Mouse (Mus musculus) limb, embryonic 14.5 days (tissue): ENCODE data around the gene Susd2. TPM values are rescaled to one million over a fixed set of nuclear protein-coding genes. Genes with fewer than 3 reads are reported as not detected.

Source experiments
- ATAC-seq: fragments of 200-750 bp; cut with Nextera tagmentation; 2 replicates; pipeline ENCODE4 v1.8.0; 2017; ENCODE audit warnings: low read depth, moderate number of reproducible peaks, moderate TSS enrichment; ENCODE audit not compliant: low FRiP score
- DNase-seq: peaks from one replicate; pipeline ENCODE4 v3.0.0-alpha.2; 2015; ENCODE audit warnings: low spot score
- H3K27ac ChIP-seq: fragments of 300-500 bp; sonication (generic); replicated peaks from 2 replicates; pipeline ENCODE4 v1.5.1; 2014; ENCODE audit warnings: low read depth, mild to moderate bottlenecking, low read length, moderate library complexity, mixed read lengths
- H3K27me3 ChIP-seq: fragments of 300-500 bp; sonication (generic); 2 replicates; pipeline ENCODE4 v1.6.1; 2014; ENCODE audit warnings: low read length, mixed read lengths; ENCODE audit not compliant: control insufficient read depth, insufficient read depth
- H3K36me3 ChIP-seq: fragments of 300-500 bp; sonication (generic); 2 replicates; pipeline ENCODE4 v1.6.1; 2014; ENCODE audit warnings: mild to moderate bottlenecking, low read length, moderate library complexity, mixed read lengths; ENCODE audit not compliant: control insufficient read depth, insufficient read depth
- H3K4me1 ChIP-seq: fragments of 300-500 bp; sonication (generic); 2 replicates; pipeline ENCODE4 v1.6.1; 2014; ENCODE audit warnings: antibody characterized with exemption, low read length, mixed read lengths; ENCODE audit not compliant: control insufficient read depth, insufficient read depth
- H3K4me2 ChIP-seq: fragments of 300-500 bp; sonication (generic); replicated peaks from 2 replicates; pipeline ENCODE4 v1.6.1; 2014; ENCODE audit warnings: low read depth, mild to moderate bottlenecking, low read length, moderate library complexity; ENCODE audit not compliant: severe bottlenecking
- H3K4me3 ChIP-seq: fragments of 300-500 bp; sonication (generic); replicated peaks from 2 replicates; pipeline ENCODE4 v1.5.1; 2014; ENCODE audit warnings: low read length
- H3K9ac ChIP-seq: fragments of 300-500 bp; sonication (generic); 2 replicates; pipeline ENCODE4 v1.6.1; 2014; ENCODE audit warnings: mild to moderate bottlenecking, low read depth, low read length, moderate library complexity; ENCODE audit not compliant: severe bottlenecking
- H3K9me3 ChIP-seq: fragments of 300-500 bp; sonication (generic); 2 replicates; pipeline ENCODE4 v1.6.1; 2016; ENCODE audit warnings: low read length; ENCODE audit not compliant: control insufficient read depth
- POLR2A ChIP-seq: fragments of 200-500 bp; IDR thresholded peaks from 2 replicates; pipeline ENCODE4 v1.8.0; 2012; ENCODE audit warnings: inconsistent platforms, mild to moderate bottlenecking, moderate library complexity, borderline replicate concordance; ENCODE audit not compliant: insufficient read depth, insufficient read length; ENCODE audit errors: extremely low read depth
- WGBS: fragments of 180-500 bp; shearing (Covaris S2); extraction: QIAGEN DNeasy Blood & Tissue Kit; methylation state at CpG from one replicate; pipeline ENCODE4 v1.1.7; 2014; 5-methylcytosine and 5-hydroxymethylcytosine counted together
- polyA plus RNA-seq, 2 experiments: library from polyadenylated mRNA; depleted of rRNA in 1 of 2; stranded (reverse) in 1 of 2; unstranded in 1 of 2; fragments of >200 nt; fragmentation: Nextera tagmentation in 1 of 2; extraction: Ambion mirVana in 1 of 2; gene quantifications; 2 replicates each; pipeline versions ENCODE4 v1.2.1 to v1.2.3; 2012 to 2014

Gene Susd2
- polyA plus RNA-seq, 2 experiments: 5.3 to 6.3 TPM

DNA sequence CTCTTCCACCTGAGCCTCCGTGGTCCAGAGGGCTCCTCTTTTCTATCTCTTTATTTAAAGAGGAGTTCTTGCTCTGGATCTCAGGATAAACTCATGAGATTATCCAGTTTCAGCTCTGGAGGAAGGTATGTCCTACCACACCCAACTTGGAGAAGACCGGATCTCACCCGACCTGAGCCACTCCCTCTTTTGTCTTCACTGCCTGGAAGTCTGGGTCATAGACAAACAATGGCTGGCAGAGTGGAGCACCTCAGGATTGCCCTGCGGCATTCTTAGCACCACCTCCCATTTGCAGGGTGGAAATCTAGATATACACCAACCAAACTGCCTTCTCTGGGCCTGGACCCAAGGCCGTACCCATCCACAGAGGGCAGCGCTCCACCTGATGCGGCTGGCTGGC is 5.2 kb upstream of the Susd2 start:
- no peak for TF ChIP-seq POLR2A
- Histone ChIP-seq H3K4me2 (no peak overlapping the region), H3K9me3 (no peaks in the 10 kb centered on the region), H3K4me1 (no peaks in the 10 kb centered on the region), H3K36me3 (peaks cover 67% of the 10 kb centered on the region), H3K27ac (no peak overlapping the region), H3K4me3 (no peak overlapping the region), H3K27me3 (no peaks in the 10 kb centered on the region), H3K9ac (no peak overlapping the region)
- 93% methylated on average over 7 of the region's 7 CpGs for WGBS
- no peak for ATAC-seq
- no peak for DNase-seq

DNA sequence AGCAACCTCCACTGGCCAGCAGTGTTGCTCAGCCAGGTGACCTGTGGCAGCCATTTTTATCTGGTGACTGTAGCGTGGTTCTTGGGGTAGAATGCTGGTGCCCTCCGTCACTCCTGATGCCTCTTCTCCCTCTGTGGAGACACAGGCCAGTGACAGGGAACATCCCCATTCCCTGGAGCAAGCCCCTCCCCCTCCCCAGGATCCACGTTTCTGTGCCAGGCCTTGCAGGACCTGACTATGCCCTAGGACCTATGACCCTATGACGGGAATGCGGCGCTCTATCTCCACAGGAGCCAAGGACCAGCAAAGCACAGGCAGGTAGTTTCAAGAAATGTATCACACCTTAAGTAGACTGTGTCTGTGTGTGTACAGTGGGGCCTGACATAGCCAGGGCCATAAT is 4.3 kb upstream of the Susd2 start:
- peaks cover 59% of the 10 kb centered on the region for H3K36me3 ChIP-seq
- ATAC-seq (no peak), DNase-seq (no peak)
- 93% methylated on average over 6 of the region's 6 CpGs for WGBS
- TF ChIP-seq POLR2A: no peak
- no peaks in the 10 kb centered on the region for H3K27me3 ChIP-seq
- H3K4me1 ChIP-seq: peaks cover 4% of the 10 kb centered on the region; the same call in 1 of the 2 replicates
- no peaks in the 10 kb centered on the region for H3K9me3 ChIP-seq
- H3K4me2 ChIP-seq: no peak overlapping the region
- no peak overlapping the region for H3K9ac ChIP-seq
- no peak overlapping the region for H3K4me3 ChIP-seq
- no peak overlapping the region for H3K27ac ChIP-seq

DNA sequence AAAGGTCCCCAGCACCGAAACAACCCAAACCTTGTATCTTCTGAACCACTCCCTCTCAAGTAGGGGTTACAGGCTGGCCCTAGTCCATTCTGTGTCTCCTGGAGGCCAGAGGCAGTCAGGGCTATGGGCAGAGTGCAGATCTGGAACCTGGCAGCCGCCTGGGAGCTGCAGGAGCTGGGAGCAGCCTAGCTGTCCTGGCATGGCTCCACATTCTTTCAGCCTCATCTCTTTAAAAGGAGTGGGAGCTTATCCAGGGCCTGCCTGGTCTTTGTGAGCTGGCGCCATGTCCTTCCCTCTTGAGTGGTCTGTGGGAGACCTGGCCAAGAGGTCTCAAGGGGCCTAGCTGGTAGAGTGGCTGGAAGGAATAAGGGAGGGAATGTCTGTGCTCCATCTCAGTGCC is 3.6 kb upstream of the Susd2 start:
- Histone ChIP-seq H3K36me3 (peaks cover 52% of the 10 kb centered on the region), H3K9me3 (no peaks in the 10 kb centered on the region), H3K9ac (no peak overlapping the region), H3K4me3 (no peak overlapping the region), H3K4me2 (no peak overlapping the region), H3K4me1 (peaks cover 4% of the 10 kb centered on the region; the same call in 1 of the 2 replicates), H3K27me3 (no peaks in the 10 kb centered on the region), H3K27ac (no peak overlapping the region)
- TF ChIP-seq POLR2A: no peak
- DNase-seq (peak; percentile 45), ATAC-seq (no peak)
- WGBS: 79% methylated on average over 3 of the region's 3 CpGs

DNA sequence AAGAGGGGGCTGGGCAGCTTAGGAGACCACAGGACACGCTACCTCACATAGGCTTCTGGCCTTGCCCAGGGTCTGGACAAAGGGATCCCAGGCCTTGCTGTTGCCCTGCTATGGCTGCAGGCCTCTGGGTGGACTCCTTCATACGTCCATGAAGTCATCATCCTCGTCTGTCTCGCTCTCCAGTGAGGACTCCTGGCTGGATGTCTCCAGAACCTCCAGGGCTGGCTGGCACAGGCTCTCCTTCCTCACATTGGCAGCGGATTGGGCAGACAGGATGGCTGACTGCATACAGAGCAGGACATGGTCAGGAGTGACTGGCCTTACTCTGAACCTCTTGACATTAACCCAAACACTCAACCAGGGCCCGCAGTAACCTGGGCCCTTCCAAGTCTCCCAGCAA is 2.6 kb upstream of the Susd2 start:
- H3K4me1 ChIP-seq: peaks cover 4% of the 10 kb centered on the region; the same call in 1 of the 2 replicates
- H3K9ac ChIP-seq: no peak overlapping the region
- no peak overlapping the region for H3K4me3 ChIP-seq
- no peak for ATAC-seq
- no peak for TF ChIP-seq POLR2A
- no peak overlapping the region for H3K27ac ChIP-seq
- peaks cover 42% of the 10 kb centered on the region for H3K36me3 ChIP-seq
- no peaks in the 10 kb centered on the region for H3K9me3 ChIP-seq
- H3K27me3 ChIP-seq: no peaks in the 10 kb centered on the region
- 91% methylated on average over 6 of the region's 6 CpGs for WGBS
- no peak overlapping the region for H3K4me2 ChIP-seq
- DNase-seq: no peak

DNA sequence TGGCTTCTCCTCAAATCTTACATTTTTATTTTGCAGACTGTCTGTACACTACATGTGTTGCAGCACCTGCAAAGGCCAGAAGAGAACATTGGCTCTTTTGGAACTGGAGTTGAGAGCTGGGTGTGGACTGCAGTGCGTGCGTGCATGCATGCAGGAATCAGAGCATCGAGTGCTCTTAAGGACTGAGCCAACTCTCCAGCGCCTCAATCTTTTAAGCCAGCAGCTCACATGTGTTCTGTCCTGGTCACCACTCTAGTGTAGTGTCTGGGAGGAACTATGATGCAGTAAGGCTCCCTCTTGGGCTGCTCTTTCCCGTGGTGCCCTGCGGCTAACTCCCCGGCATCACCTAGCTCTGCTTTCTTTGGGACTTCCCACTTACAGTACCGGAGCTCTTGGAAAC is 1.8 kb upstream of the Susd2 start:
- no peak for ATAC-seq
- TF ChIP-seq POLR2A: no peak
- Histone ChIP-seq H3K27ac (no peak overlapping the region), H3K4me1 (peaks cover 4% of the 10 kb centered on the region; the same call in 1 of the 2 replicates), H3K9me3 (no peaks in the 10 kb centered on the region), H3K27me3 (no peaks in the 10 kb centered on the region), H3K9ac (no peak overlapping the region), H3K4me2 (no peak overlapping the region), H3K4me3 (no peak overlapping the region), H3K36me3 (peaks cover 34% of the 10 kb centered on the region)
- no peak for DNase-seq
- WGBS: 96% methylated on average over 8 of the region's 8 CpGs

DNA sequence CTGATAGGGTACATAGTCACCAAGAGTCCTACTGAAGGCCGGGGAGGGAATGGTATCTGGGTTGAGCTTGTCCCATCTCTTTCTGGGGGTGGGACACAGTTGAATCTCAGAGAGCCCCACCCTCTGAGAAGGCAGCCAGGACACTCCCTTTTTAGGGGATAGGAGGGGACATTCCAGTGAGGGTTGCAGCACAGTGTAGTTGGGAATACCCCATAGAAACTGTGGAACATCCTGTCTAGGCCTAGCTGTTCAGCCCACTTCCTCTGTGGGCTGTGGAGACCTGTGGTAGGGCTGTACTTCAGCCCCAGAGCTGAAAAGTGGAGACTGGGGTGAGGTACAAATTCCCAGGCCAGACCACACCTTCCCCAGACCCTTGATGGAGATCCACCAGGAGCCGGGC is 917 bp downstream of the Susd2 start:
- H3K9ac ChIP-seq: no peak overlapping the region
- H3K36me3 ChIP-seq: peaks cover 12% of the 10 kb centered on the region
- no peak overlapping the region for H3K27ac ChIP-seq
- H3K9me3 ChIP-seq: no peaks in the 10 kb centered on the region
- TF ChIP-seq POLR2A: no peak
- no peak for DNase-seq
- H3K4me2 ChIP-seq: no peak overlapping the region
- H3K4me3 ChIP-seq: no peak overlapping the region
- 80% methylated on average over 2 of the region's 2 CpGs for WGBS
- peaks cover 4% of the 10 kb centered on the region; the same call in 1 of the 2 replicates for H3K4me1 ChIP-seq
- H3K27me3 ChIP-seq: no peaks in the 10 kb centered on the region
- no peak for ATAC-seq
